Mouse (Mus musculus): Measurements from ENCODE around the gene Tet3.

DNA sequence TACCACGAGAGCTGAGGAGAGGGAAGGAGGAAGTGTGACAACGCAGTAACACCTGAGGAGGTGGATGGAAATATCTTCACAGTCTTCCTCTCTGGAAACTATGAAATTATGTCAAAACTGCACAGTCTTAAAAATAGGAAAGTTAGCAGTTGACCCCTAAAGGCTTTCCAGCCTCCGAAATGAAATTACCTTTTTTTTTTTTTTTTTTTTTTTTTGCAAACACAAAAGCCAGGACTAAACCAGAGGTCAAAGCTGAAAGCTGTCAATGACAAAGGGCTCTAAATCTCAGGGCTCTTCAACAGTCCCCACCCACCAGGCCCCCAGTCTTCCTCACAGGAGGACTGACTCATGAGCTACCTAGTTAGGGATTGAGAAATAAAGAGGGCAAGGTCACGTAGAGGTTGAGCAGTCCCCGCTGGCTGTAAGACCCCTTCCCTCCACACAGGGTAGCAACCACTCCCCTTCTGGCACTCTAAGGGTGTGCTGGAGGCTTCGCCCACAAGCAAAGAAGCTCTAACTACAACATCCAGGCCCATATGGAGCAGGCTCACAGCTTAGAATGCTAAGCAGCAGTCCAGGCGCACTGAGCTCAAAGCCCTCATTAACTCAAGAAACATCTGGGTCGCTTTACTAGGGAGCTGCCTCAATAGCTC, 35.4 kb downstream of the Tet3 start:
- TF ChIP-seq ZNF384 (IDR thresholded peaks at IDR 0.05; ENCODE audit: low read depth, low read length) (peak; percentile 55; the same call in 1 of the 2 replicates), MAFK (IDR thresholded peaks at IDR 0.05; ENCODE audit: insufficient read depth, low read depth, low read length) (no peak), HCFC1 (IDR thresholded peaks at IDR 0.05; ENCODE audit: borderline replicate concordance, insufficient read depth, low read length) (no peak)

Measured in ES-E14 (cell line).